Mouse (Mus musculus) CD4-positive helper T cell, adult 2 months (primary cell): ENCODE results near the gene Rad51d.

Experiments
- DNase-seq: peaks from one replicate; pipeline ENCODE4 v3.0.0-alpha.2; 2012; ENCODE audit warnings: low read depth, missing footprints, low spot score

Rad51d gene

GRCm38 (mm10) chr11:82891936-82892335 lies 1.5 kb upstream of the Rad51d start, which contains the start of gene Fndc8:
TSS of gene Fndc8 (plus strand) at chr11:82892124.
- DNase-seq, result no peak

- no peak for DNase-seq
Measured at GRCm38 (mm10) chr11:82889524-82890341, 681 bp downstream of the Rad51d start.

- DNase-seq, result no peak
Measured at GRCm38 (mm10) chr11:82888491-82888946, 1.9 kb downstream of the Rad51d start.

DNA sequence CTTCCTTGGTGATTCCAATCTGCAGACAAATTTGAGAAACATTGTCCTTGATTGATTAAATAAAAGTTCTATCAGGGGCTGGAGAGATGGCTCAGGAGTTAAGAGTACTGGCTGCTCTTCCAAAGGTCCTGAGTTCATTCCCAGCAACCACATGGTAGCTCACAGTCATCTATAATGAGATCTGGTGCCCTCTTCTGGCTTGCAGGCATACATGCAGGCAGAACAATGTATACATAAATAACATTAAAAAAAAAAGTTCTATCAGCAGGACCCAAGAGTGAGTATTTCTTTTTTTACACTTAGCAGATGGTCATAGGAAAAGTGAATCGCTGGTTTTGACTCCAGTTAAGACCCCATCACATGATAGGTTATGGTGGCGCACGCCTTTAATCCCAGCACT lies 3.9 kb downstream of the Rad51d start:
- peak; percentile 32 for DNase-seq

DNA sequence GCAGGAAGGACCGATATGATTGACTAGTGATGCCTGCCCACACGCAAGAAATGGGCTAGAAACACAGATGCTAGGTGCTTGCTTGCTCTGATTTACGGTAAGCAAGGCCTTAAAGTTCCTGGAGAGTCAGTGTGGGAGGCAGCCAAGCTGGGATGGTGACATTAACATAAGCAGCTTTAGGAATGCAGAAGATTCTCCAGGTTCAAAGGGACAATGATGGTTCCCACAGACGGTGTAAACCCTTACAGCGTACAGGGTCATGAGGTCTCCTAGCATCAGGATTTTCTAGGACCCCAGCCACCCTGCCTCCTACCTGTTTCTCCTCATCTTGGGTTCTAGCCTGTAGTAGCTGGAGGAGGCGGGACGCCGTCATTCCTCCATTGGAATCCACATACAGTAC lies 7.2 kb downstream of the Rad51d start:
- DNase-seq, result no peak

DNA sequence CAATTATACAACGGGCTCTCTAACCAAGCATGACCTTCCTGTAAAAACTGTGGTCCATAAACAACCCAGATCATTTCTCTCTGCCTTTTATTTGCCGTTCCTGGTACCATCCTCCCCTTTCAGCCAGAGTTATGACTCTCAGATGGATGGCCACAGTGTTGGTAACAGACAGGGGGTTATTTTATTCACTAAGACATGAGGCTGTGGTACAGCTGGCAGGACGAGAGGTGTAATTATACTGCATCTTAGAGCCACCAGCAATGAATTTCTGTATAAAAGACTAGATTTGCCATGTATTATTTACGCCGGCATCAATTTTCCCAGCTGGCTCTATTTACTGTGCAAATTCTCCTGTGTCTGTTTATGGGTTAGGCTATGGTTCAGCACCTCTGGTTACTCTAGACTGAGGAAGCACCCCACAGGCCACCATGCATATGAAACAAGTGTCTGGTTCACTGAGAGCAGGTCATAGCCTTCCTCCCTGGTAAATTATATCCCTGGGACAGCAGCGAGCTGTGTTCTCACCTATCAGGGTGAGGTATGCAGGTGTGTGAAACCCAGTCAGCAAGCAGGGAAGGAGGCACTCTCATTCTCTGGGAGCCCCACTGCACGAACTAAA lies 12.6 kb downstream of the Rad51d start:
- no peak for DNase-seq

- DNase-seq, result no peak
Measured at GRCm38 (mm10) chr11:82875631-82876030, 14.8 kb downstream of the Rad51d start.

DNA sequence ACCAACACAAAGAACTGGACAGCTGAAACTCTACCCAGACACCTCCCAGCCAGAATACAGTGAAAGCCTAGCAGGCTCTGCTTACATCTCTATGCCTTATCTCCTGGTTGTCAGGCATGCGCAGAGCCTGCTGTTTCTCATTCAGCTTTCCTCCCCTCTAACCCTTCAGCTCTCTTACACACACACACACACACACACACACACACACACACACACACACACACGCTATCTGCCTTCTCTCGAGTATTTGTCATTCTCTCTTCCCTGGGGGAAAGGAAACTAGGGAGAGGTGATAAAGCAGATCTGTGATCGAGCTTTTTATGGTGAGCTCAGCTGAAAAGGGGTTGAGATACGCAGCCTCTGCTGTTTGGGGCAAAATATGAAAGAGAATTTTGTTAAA lies 15.5 kb downstream of the Rad51d start:
- DNase-seq, result no peak

DNA sequence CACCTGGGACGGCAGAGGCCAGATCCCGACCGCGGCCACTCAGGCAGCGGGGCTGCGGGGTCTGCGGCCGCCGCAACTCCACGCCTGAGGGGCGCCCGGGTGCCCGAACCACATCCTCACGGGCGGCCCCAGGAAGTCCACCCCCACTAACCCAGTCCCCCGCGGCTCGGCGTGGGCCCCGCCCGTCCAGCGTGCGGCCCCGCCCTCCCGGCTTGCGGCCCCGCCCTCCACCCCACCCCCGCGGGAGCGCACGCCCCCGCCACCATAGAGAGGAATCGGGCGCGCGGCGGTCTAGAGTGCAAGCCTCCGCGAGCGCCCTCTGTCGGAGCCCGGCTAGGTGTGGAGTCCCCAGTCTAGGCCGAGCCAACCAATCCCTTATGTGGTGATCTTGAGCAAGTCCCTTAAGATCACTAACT lies 19.4 kb downstream of the Rad51d start, which contains the start of gene Rffl:
Gene Rffl, minus strand, starts transcription at position 180 of the 416 bp plus-strand sequence.
- DNase-seq, result peak; percentile 94

DNA sequence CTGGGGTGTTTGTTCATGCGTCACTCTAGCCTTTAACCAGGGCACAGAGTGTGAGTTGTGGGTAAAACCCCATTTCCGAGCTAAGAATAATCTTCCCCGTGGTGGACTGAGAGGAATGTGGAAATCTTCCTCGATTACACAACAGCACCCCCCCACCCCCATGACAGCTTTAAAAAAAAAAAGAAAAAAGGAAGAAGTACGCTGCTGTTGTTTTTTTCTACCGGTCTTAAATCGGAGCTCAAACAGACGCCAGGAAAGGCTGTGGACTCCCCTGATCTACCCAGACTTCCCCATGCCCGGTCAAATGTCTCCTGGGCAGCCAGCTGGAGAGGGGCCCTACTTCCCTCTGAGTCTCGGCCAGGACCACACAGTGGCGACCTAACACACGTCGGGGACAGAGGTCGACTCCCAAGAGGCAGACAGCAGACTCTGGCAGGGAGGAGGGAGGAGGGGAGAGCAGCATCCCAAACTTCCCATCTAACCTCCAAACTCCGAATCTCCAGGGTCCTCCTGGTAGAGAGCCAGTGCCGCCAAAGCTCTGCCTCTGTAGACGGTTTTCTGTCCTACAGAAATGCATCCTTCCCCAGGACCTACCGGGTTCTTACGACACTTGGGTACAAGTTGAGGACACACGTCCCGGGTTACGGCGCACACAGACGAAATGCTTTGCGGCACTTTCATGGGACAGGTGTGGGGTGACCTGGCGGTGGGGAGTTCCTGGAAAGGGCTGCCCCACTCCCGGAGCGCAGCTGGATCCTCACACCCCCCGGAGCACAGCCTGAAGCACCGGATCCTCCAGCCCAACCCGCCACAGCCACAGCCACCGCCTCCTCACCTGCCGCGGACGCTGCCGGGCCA lies 20.0 kb downstream of the Rad51d start:
- DNase-seq, result peak; percentile 73

GRCm38 (mm10) chr11:82869506-82870172 lies 20.8 kb downstream of the Rad51d start:
- DNase-seq, result no peak

- no peak for DNase-seq
Measured at GRCm38 (mm10) chr11:82867956-82868355, 22.5 kb downstream of the Rad51d start.

GRCm38 (mm10) chr11:82866850-82867564 lies 23.4 kb downstream of the Rad51d start:
- DNase-seq, result no peak

- DNase-seq, result no peak
Measured at GRCm38 (mm10) chr11:82865957-82866356, 24.5 kb downstream of the Rad51d start.

DNA sequence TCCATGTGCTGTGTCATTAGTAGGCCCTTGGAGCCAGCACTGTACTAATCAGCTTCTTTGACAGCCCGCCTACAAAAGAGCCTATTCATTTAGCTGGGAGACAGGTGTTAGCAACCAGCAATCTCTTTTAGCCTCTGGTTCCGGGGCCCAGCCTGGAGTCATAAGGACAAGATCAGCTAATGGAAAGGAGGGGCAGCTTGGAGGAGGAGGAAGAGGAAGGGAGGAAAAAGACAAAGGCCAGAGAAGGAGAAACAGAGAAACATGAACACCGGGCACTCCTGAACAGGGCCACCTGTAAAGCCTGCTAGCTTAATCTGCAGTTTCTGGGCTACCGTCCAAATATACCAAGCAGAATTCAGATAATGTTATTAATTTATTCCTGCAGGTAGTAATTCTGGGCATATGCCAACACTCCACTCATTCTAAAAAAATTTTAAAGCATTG lies 26.9 kb downstream of the Rad51d start:
- no peak for DNase-seq

- DNase-seq, result no peak
Measured at GRCm38 (mm10) chr11:82863059-82863458, 27.4 kb downstream of the Rad51d start.

GRCm38 (mm10) chr11:82862638-82863037 lies 27.8 kb downstream of the Rad51d start:
- DNase-seq, result no peak

DNA sequence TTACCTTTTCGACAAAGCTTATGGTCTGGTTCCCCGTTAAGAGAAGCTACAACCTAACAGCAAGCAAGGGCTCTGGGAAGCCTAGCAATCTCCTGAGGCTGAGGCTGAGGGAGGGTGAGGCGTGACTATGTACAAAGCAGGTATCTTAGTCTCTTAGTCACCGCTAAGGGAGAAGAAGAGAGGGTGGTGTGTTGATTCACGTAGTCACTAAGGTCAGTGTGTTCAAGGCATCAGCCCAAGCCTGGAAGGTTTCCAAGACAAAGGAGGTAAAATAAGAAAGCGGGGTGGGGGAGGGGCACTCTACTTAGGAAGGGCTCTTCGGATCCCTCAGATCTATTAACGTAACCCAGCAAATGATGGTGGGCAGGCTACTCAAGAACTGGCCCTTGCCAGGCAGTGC lies 28.9 kb downstream of the Rad51d start:
- DNase-seq, result no peak

DNA sequence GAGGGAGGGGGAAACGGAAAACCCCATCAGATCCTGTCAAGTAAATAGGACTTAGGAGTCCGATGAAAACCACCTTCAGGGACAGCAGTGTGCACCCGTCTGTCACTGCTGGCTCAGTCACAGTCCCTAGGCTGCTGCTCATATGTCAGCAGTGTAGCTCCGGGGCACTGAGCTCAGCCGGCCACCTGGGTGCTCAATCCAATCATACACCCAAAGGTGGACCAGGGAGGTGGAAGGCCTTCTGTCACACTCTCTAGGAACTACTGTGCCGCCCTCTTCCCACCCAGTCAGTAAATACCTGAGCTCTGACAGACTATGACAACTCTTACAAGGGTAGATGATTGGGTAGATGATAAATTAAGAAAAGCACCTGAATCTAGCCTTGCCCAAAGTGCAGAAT lies 29.7 kb downstream of the Rad51d start:
- DNase-seq, result no peak

DNA sequence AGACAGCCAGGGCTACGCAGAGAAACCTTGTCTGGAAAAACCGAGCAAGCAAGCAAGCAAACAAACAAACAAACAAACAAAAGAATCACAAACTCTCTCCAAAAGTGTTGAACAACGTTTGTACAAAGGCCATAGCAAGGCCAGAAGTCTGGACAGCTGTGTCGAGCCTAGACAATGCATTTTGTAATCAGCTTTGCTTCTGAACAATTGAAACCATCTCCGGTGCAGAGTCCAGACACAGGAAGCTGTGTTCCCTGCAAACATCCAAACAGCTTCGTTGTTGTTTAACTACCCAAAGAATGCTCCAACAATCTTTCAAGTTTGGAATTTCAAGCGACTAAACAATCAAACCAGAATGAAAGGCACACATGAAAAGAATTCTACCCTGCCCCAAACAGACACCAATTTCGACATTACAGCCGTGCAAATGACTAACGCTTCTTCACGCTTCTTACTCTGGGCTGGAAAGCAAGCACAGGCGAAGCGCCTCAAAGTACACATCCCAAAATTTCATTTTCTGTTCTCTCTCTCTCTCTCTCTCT lies 33.0 kb downstream of the Rad51d start:
- DNase-seq, result no peak
